Mouse (Mus musculus) layer of hippocampus, postnatal 25 days (tissue): ENCODE data around the gene Slc11a1. TPM values are rescaled to one million over a fixed set of nuclear protein-coding genes. Genes with fewer than 3 reads are reported as not detected.

ENCODE experiments used
- DNase-seq, 2 experiments: peaks; one replicate each; pipeline ENCODE4 v3.0.0; 2022; ENCODE audit warnings: mixed read lengths in 2 of 2, low spot score in 1 of 2; ENCODE audit errors: extremely low spot score in 1 of 2
- microRNA-seq, 2 experiments: library from miRNA; unstranded; fragments of <30 nt; microRNA quantifications; one replicate each; pipeline ENCODE4 v1.2.0; 2021
- total RNA-seq, 2 experiments: library from RNA; stranded (reverse); gene quantifications; 2 replicates each; pipeline ENCODE4 v1.2.3; 2021

Gene Slc11a1
- total RNA-seq, 2 experiments from 2014 or later: 1.7 to 4.2 TPM

DNA sequence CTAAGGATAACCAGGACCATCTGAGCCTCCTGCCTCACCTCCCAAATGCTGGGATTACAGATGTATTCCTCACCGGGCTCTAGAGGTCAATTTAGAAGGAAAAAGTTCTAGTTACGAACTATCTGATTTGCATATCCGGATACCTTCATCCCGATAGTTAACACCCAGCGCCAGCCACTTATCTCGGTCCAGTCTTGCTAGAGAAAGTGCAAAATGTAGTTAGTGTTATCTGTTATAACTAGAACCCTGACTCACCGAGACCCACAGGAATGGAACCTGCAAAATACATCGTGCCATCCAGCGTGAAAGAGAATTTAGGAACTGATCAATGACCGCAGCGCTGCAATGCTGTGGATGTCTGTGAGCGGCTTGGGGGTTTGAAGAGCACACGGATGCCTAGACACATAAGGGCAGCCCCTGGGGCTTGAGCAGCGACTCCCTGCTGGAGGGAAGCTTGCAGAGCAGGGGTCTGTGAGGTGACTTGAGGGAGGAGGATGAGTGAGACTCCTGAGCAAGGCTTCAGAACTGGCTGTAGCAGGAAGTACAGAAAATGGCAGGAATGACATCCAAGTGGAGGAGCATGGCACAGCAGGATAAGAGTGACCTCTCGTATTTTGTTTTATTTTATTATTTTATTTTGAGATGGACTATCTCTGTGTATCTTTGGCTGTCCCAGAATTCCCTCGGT, 26.2 kb downstream of the Slc11a1 start:
- no peak for DNase-seq

DNA sequence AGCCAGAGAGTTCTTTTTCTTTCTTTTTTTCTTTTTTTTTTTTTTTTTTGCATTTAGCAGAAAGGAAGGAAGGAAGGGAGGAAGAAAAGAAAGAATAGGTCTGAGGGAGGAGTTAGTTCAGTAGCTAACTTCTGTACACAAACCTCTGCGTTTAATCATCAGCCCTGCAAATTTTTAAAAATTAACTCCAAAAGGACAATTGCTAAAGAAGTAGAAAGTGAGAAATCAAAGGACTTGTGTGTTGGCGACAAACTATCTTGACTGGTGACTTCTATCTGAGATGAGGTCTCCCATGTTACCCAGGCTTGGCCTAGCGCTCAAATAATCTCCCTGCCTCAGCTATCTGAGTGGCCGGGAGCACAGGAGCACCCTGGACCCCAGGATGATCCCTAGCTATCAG, 29.2 kb downstream of the Slc11a1 start:
- no peak for DNase-seq

DNA sequence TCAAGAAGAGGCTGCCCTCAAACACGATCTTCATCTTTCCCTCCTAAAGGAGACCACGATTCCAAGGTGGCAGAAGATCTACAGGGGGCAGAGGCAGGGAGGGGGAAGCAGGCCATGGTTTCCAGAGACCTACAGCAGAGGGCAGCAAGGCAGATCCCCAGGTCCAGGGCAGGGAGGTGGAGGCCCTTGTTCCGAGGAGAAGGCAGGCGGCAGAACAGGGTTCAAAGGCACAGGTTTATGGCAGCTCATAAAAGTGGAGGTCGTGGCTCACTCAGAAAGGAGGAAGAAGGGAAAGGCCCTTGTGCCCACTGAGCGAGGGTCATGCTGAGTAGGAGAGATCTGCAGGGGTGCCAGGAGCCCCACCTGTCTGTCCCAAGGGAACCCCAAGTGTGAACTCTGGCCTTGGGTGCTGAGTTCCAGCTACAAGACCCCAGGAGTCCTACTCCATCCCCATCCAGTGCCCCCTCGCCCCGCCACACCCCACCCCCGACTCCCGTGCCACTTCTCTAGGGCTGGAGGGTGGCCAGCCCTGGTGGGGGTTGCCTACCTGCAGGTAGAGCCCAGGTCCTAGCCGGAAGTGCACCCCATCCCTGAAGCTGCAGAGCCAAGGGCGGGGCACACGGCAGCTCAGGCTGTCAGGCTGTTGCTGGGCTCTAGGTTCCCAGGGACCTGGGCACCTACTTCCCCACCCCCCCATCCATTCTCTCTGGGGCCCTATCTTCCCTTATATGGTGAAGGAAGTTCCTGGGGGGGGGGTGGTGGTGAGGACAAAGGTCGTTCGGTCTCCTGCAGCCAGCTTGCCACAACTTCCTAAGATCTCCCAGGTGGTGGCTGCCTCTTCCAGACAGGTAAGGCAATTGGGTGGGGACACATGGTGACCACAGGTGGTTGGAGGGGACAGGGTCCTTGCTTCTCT, 33.9 kb downstream of the Slc11a1 start, which contains the start of gene Vil1:
Vil1 (plus strand) TSS at position 788 of the 916 bp plus-strand sequence.
- DNase-seq: no peak

DNA sequence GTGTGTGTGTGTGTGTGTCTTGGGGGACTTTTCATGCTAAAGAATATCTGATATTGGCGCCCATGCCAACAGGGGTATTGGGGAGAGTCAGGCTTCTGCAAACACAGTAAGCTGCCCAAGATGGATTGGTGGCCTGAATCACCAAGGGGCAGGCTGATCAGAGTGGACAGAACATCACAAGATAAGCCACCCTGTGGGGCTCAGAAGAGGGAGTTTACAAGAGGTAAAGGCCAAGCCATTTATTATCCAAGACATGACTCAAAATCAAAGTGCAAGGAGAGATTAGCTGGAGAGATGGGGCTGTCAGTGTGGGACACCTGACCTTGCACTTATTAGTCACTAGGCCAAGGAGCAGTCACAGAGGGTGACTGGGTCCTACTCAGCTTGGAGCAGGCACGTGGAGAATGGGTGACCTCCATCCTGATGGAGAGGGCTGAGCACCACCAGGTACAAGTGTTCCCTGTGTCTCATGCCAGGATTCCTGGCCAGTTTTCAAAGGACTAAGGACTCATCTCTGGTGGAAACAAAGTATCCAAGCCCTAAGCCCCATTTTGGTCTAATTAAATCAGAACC, 36.8 kb downstream of the Slc11a1 start:
- DNase-seq: no peak

DNA sequence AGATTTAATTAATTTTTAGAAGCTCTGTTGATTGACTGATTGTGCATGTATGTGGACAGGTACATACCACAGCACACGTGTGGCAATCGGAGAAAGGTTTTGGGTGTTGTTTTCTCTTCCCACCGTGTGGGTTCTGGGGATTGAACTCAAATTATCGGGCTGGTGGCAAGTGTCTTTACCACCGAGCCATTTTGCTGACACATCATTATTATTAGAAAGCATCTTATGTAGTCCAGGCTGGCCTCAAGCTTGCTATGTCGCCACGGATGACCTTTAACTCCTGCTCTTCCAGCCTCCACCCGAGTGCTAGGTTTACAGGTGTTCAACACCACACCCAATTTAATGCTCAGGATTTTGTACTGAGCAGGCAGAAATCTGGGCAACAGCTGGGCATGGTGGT, 37.7 kb downstream of the Slc11a1 start:
- DNase-seq: no peak

DNA sequence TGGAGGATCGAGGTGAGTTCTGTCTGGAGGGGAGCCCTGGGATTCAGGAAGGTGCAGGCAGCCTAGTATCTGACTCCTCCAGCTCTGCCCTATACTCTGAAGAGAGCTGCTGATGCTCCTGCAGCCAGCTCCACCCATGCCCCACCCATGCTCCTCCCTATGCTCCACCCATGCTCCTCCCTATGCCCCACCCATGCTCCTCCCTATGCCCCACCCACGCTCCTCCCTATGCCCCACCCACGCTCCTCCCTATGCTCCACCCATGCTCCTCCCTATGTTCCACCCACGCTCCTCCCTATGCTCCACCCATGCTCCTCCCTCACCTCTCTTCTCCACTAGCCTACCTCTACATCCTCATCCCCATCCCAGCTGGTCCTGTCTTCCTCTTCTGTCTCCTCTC, 40.1 kb downstream of the Slc11a1 start:
- DNase-seq: no peak

DNA sequence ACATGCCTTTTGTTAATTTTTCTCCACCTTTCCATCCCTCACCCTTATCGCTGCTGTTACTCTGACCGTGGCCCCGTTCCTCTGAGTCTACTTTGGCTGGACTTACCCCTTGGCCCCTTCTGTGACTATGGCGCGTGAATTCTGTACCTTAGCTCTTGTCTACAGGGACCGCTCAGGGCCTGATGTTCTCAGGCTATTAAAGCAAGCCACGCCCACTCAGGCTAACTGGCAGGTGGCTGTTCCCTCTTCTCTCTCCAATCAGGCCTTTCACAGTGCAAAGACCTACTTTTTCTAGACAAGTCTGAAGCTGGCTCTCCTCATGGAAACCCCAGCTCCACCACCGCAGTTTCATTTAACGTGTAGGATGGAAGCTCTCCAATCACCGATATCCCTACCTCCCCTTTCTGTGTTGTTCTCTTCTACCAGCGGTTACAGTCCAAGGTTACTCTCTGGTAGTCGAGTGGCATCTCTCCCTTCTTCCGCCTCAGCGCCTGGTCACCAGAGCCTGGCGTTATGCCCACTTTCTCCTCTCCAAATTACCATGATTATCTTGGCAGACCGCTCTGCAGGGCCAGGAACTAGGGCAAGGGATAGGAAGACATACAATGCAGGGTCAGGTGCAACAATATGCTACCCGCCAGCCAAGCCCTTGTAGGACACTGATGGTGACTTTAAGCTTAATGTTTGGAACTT, 43.9 kb downstream of the Slc11a1 start:
- no peak for DNase-seq

DNA sequence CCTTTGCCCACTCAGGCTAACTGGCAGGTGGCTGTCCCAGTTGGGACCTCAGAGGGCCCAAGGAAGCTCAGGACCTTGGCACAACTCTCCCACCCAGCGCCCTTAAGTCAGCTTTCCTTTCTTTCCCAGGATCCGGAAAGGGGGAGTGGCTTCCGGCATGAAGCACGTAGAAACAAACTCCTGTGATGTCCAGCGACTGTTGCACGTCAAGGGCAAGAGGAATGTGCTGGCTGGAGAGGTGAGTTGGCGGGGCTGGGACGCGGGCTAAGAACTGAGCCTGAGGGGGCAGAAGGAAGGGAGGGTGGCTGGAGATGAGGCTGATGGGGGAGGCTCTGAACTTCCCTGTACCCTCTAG, 44.4 kb downstream of the Slc11a1 start:
- DNase-seq: no peak

DNA sequence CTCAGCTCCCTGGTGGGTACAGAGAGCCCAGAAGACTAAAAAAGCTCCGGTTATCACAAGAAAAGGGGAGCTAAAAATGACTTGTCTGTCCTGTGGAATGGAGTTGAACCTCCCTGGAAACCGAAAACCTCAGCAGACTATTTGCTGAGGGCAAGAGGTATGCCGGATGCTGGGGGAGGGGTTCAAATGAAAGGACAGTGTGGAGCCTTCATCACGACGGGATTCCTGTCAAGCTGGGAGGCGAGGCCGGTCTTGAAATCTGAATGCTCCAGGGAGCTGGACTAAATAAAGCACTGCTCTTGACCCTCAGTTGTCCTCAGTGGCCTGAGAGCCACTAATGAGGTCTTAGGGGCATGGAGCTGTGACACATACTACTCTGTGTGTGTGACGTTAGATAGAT, 48.2 kb downstream of the Slc11a1 start:
- no peak for DNase-seq

DNA sequence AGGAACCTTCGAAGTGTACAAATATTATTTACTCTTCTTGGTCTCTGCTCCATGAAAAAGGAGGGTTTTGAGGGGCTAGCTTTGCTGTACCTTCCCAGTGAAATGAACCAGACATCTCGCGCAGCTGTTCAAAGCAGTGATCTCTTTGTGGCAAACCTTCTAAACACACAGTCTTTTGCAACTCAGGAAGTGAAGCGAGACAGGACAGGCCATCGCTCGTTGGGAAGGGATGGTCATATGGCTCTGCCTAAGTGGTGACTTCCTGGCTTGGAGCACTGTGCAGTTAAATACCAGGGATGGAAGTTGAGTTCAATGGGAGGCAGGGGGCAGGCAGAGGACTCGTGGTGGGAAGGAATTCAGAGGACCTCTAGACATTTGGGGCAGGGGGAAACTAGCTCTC, 50.9 kb downstream of the Slc11a1 start:
- no peak for DNase-seq

DNA sequence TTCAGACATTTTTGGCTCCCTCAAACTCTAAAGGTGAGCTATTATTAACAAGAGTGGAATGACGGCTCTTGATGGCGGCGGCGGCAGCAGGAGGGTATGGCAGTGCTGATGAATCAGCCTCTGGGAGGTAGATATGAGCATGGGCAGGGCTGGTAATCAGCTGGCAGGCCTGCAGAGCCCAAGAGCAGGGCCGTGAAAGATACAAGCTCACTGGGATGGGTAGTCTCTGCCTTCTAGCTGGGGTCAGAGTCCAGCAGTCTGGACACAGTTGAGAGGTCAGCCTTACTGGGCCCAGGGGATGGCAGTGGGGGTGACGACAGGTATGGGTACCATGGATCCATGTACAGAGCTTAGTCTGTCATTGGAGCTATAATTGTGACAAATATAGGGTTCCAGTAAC, 58.2 kb downstream of the Slc11a1 start:
- no peak for DNase-seq

DNA sequence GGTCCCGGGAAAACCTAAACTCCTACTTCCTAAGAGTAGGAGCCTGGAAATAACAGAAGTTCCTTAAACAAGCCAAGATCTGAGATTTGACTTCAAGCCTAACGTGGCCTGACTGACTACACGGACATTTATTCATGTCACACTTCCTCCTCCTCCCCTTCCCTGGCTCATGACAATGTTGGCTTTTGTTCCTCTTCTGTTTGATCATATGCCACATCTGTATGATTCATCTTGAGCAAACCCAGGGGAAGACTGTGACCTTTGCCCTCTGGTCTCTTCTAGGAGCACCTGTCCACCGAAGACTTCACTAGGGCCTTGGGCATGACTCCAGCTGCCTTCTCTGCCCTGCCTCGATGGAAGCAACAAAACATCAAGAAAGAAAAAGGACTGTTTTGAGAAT, 59.6 kb downstream of the Slc11a1 start:
- DNase-seq: no peak

DNA sequence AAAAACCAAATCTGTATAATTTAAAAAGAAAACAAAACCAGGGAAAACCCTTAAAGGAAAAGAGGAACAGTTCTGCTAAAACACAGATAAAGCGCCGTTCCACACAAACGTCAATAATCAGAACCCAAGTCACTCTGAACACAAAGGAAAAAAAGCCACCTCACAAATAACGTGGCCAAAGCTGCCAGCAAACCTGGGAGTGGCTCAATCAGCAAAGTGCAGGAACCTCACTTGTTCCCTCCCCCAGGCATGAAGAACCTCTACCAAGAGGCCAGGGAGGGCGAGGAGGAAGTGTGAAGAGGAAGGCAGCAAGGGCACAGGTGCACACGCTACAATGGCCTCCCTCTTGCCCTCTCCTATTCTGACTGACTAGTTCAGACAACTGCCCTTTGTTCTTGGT, 60.6 kb downstream of the Slc11a1 start:
- no peak for DNase-seq

Small RNAs within 50 kb of the gene (microRNA-seq; reads per million reads assigned to microRNA genes)
- gene Mir26b: 4,727 to 5,697 reads per million in 2 experiments

Other genes starting within 250 kb of the Slc11a1 start
- gene Rufy4, start 249.7 kb upstream of the Slc11a1 start, total RNA-seq: not detected
- gene Cxcr2, start 221.2 kb upstream of the Slc11a1 start, total RNA-seq: not detected
- gene Cxcr1, start 180.6 kb upstream of the Slc11a1 start, total RNA-seq: not detected
- 100 to 1,000 TPM; 404 to 421 TPM for gene Arpc2, start 139.1 kb upstream of the Slc11a1 start, total RNA-seq
- not detected for gene Gpbar1, start 96.6 kb upstream of the Slc11a1 start, total RNA-seq
- 100 to 1,000 TPM; 143 to 156 TPM for gene Aamp, start 90.5 kb upstream of the Slc11a1 start, total RNA-seq
- 100 to 1,000 TPM; 192 to 193 TPM for gene Pnkd, start 90.3 kb upstream of the Slc11a1 start, total RNA-seq
- 10 to 100 TPM; 28.3 to 28.7 TPM for gene Tmbim1, start 69.6 kb upstream of the Slc11a1 start, total RNA-seq
- 1 to 10 TPM; 1.0 to 1.1 TPM for gene Catip, start 13.1 kb upstream of the Slc11a1 start, total RNA-seq
- gene Ctdsp1, start 16.3 kb downstream of the Slc11a1 start, total RNA-seq: 10 to 100 TPM; 32.2 to 34.1 TPM
- gene Vil1, start 34.2 kb downstream of the Slc11a1 start, total RNA-seq: 1 to 10 TPM in 1 of 2 experiments, under 1 TPM in 1; 0.52 to 1.1 TPM
- 10 to 100 TPM; 26.9 to 27.4 TPM for gene Cnot9, start 130.9 kb downstream of the Slc11a1 start, total RNA-seq
- gene Plcd4, start 167.7 kb downstream of the Slc11a1 start, total RNA-seq: 10 to 100 TPM; 17.2 to 17.5 TPM
- 10 to 100 TPM; 22.3 to 23.4 TPM for gene Usp37, start 169.1 kb downstream of the Slc11a1 start, total RNA-seq
- gene Zfp142, start 213.1 kb downstream of the Slc11a1 start, total RNA-seq: 10 to 100 TPM; 23.2 to 28.8 TPM
- gene Bcs1l, start 213.1 kb downstream of the Slc11a1 start, total RNA-seq: 10 to 100 TPM; 25.2 to 26.4 TPM
- 10 to 100 TPM; 52.4 to 58.8 TPM for gene Rnf25, start 226.2 kb downstream of the Slc11a1 start, total RNA-seq
- 1 to 10 TPM; 3.5 to 7.4 TPM for gene Stk36, start 226.2 kb downstream of the Slc11a1 start, total RNA-seq